Mouse (Mus musculus): ENCODE measurements around the gene Calhm3. TPM values are rescaled to one million over a fixed set of nuclear protein-coding genes. Genes with fewer than 3 reads are reported as not detected.

Calhm3 gene
- polyA plus RNA-seq (2014; fragmentation: Nextera tagmentation; extraction: Ambion mirVana) = not detected in 2 replicates

- ATAC-seq (ENCODE audit: low FRiP score) = no peak
- DNase-seq (ENCODE audit: low spot score) = no peak
- no peaks in the 10 kb centered on the region for H3K27me3 ChIP-seq (ENCODE audit: control insufficient read depth, insufficient read depth, low read length)
- WGBS = 78% methylated on average over 11 of the region's 11 CpGs
- no peak within 1 kb of the TSS for H3K4me3 ChIP-seq (ENCODE audit: low read depth, low read length)
- H3K4me1 ChIP-seq (replicated peaks; ENCODE audit: control insufficient read depth, insufficient read depth, low read length) = no peaks in the 10 kb centered on the region
- no peak within 1 kb of the TSS for H3K9ac ChIP-seq (ENCODE audit: low read depth, low read length)
- no peaks in the 10 kb centered on the region for H3K9me3 ChIP-seq (ENCODE audit: control insufficient read depth, low read length)
- no peaks in the 10 kb centered on the region for H3K36me3 ChIP-seq (ENCODE audit: control insufficient read depth, insufficient read depth, low read length)
- no peak within 1 kb of the TSS for H3K4me2 ChIP-seq (replicated peaks; ENCODE audit: low read depth, low read length)
- no peak within 1 kb of the TSS for H3K27ac ChIP-seq (ENCODE audit: low read depth, low read length)
These were observed at the start of gene Calhm3 for GRCm38 (mm10) chr19:47157664-47158063. Calhm3 (minus strand) TSS chr19:47157764.

GRCm38 (mm10) chr19:47206126-47206525, 48.6 kb upstream of the Calhm3 start:
- WGBS = 90% methylated on average over 1 of the region's 1 CpGs
- H3K9ac ChIP-seq (ENCODE audit: low read depth, low read length) = no peak overlapping the region
- H3K36me3 ChIP-seq (ENCODE audit: control insufficient read depth, insufficient read depth, low read length) = no peaks in the 10 kb centered on the region
- H3K4me1 ChIP-seq (replicated peaks; ENCODE audit: control insufficient read depth, insufficient read depth, low read length) = no peaks in the 10 kb centered on the region
- H3K4me2 ChIP-seq (replicated peaks; ENCODE audit: low read depth, low read length) = no peak overlapping the region
- no peak for ATAC-seq (ENCODE audit: low FRiP score)
- no peaks in the 10 kb centered on the region for H3K9me3 ChIP-seq (ENCODE audit: control insufficient read depth, low read length)
- no peak for DNase-seq (ENCODE audit: low spot score)
- H3K4me3 ChIP-seq (ENCODE audit: low read depth, low read length) = no peak overlapping the region
- no peaks in the 10 kb centered on the region for H3K27me3 ChIP-seq (ENCODE audit: control insufficient read depth, insufficient read depth, low read length)
- H3K27ac ChIP-seq (ENCODE audit: low read depth, low read length) = no peak overlapping the region

GRCm38 (mm10) chr19:47204653-47205052, 47.1 kb upstream of the Calhm3 start:
- no peaks in the 10 kb centered on the region for H3K9me3 ChIP-seq (ENCODE audit: control insufficient read depth, low read length)
- H3K4me3 ChIP-seq (ENCODE audit: low read depth, low read length) = no peak overlapping the region
- H3K4me2 ChIP-seq (replicated peaks; ENCODE audit: low read depth, low read length) = no peak overlapping the region
- H3K9ac ChIP-seq (ENCODE audit: low read depth, low read length) = no peak overlapping the region
- H3K36me3 ChIP-seq (ENCODE audit: control insufficient read depth, insufficient read depth, low read length) = no peaks in the 10 kb centered on the region
- WGBS = 91% methylated on average over 6 of the region's 6 CpGs
- H3K27me3 ChIP-seq (ENCODE audit: control insufficient read depth, insufficient read depth, low read length) = no peaks in the 10 kb centered on the region
- no peaks in the 10 kb centered on the region for H3K4me1 ChIP-seq (replicated peaks; ENCODE audit: control insufficient read depth, insufficient read depth, low read length)
- no peak for ATAC-seq (ENCODE audit: low FRiP score)
- no peak for DNase-seq (ENCODE audit: low spot score)
- H3K27ac ChIP-seq (ENCODE audit: low read depth, low read length) = no peak overlapping the region

- DNase-seq (ENCODE audit: low spot score) = no peak
- H3K27ac ChIP-seq (ENCODE audit: low read depth, low read length) = no peak overlapping the region
These were observed 45.5 kb upstream of the Calhm3 start for GRCm38 (mm10) chr19:47203042-47203441.

GRCm38 (mm10) chr19:47202429-47202828, 44.9 kb upstream of the Calhm3 start:
- WGBS = 69% methylated on average over 6 of the region's 6 CpGs
- ATAC-seq (ENCODE audit: low FRiP score) (no peak), DNase-seq (ENCODE audit: low spot score) (no peak)
- H3K4me1 ChIP-seq (replicated peaks; ENCODE audit: control insufficient read depth, insufficient read depth, low read length) = no peaks in the 10 kb centered on the region
- H3K4me2 ChIP-seq (replicated peaks; ENCODE audit: low read depth, low read length) = no peak overlapping the region
- H3K27me3 ChIP-seq (ENCODE audit: control insufficient read depth, insufficient read depth, low read length) = no peaks in the 10 kb centered on the region
- no peak overlapping the region for H3K4me3 ChIP-seq (ENCODE audit: low read depth, low read length)
- H3K9me3 ChIP-seq (ENCODE audit: control insufficient read depth, low read length) = no peaks in the 10 kb centered on the region
- H3K27ac ChIP-seq (ENCODE audit: low read depth, low read length) = no peak overlapping the region
- no peaks in the 10 kb centered on the region for H3K36me3 ChIP-seq (ENCODE audit: control insufficient read depth, insufficient read depth, low read length)
- no peak overlapping the region for H3K9ac ChIP-seq (ENCODE audit: low read depth, low read length)

More at GRCm38 (mm10) chr19:47203042-47203441, 45.5 kb upstream of the Calhm3 start:
- WGBS = 94% methylated on average over 6 of the region's 6 CpGs
- Histone ChIP-seq H3K9me3 (ENCODE audit: control insufficient read depth, low read length) (no peaks in the 10 kb centered on the region), H3K27me3 (ENCODE audit: control insufficient read depth, insufficient read depth, low read length) (no peaks in the 10 kb centered on the region), H3K36me3 (ENCODE audit: control insufficient read depth, insufficient read depth, low read length) (no peaks in the 10 kb centered on the region), H3K9ac (ENCODE audit: low read depth, low read length) (no peak overlapping the region), H3K4me2 (replicated peaks; ENCODE audit: low read depth, low read length) (no peak overlapping the region), H3K4me3 (ENCODE audit: low read depth, low read length) (no peak overlapping the region), H3K4me1 (replicated peaks; ENCODE audit: control insufficient read depth, insufficient read depth, low read length) (no peaks in the 10 kb centered on the region)
- no peak for ATAC-seq (ENCODE audit: low FRiP score)

GRCm38 (mm10) chr19:47201972-47202371, 44.4 kb upstream of the Calhm3 start:
- ATAC-seq (ENCODE audit: low FRiP score) (no peak), DNase-seq (ENCODE audit: low spot score) (no peak)
- no peak overlapping the region for H3K4me2 ChIP-seq (replicated peaks; ENCODE audit: low read depth, low read length)

GRCm38 (mm10) chr19:47198671-47199350, 41.2 kb upstream of the Calhm3 start:
- Histone ChIP-seq H3K4me2 (replicated peaks; ENCODE audit: low read depth, low read length) (no peak overlapping the region), H3K4me1 (replicated peaks; ENCODE audit: control insufficient read depth, insufficient read depth, low read length) (no peaks in the 10 kb centered on the region), H3K4me3 (ENCODE audit: low read depth, low read length) (no peak overlapping the region), H3K36me3 (ENCODE audit: control insufficient read depth, insufficient read depth, low read length) (no peaks in the 10 kb centered on the region), H3K9me3 (ENCODE audit: control insufficient read depth, low read length) (no peaks in the 10 kb centered on the region), H3K27ac (ENCODE audit: low read depth, low read length) (no peak overlapping the region), H3K9ac (ENCODE audit: low read depth, low read length) (no peak overlapping the region), H3K27me3 (ENCODE audit: control insufficient read depth, insufficient read depth, low read length) (no peaks in the 10 kb centered on the region)
- no peak for ATAC-seq (ENCODE audit: low FRiP score)
- 84% methylated on average over 13 of the region's 13 CpGs for WGBS
- no peak for DNase-seq (ENCODE audit: low spot score)

More at GRCm38 (mm10) chr19:47201972-47202371, 44.4 kb upstream of the Calhm3 start:
- WGBS = 58% methylated on average over 12 of the region's 12 CpGs
- H3K9ac ChIP-seq (ENCODE audit: low read depth, low read length) = no peak overlapping the region
- H3K27ac ChIP-seq (ENCODE audit: low read depth, low read length) = no peak overlapping the region
- no peaks in the 10 kb centered on the region for H3K27me3 ChIP-seq (ENCODE audit: control insufficient read depth, insufficient read depth, low read length)
- no peaks in the 10 kb centered on the region for H3K36me3 ChIP-seq (ENCODE audit: control insufficient read depth, insufficient read depth, low read length)
- H3K4me3 ChIP-seq (ENCODE audit: low read depth, low read length) = no peak overlapping the region
- H3K9me3 ChIP-seq (ENCODE audit: control insufficient read depth, low read length) = no peaks in the 10 kb centered on the region
- no peaks in the 10 kb centered on the region for H3K4me1 ChIP-seq (replicated peaks; ENCODE audit: control insufficient read depth, insufficient read depth, low read length)

GRCm38 (mm10) chr19:47192158-47192557, 34.6 kb upstream of the Calhm3 start:
- ATAC-seq (ENCODE audit: low FRiP score) = no peak
- H3K36me3 ChIP-seq (ENCODE audit: control insufficient read depth, insufficient read depth, low read length) = no peaks in the 10 kb centered on the region
- no peak overlapping the region for H3K4me3 ChIP-seq (ENCODE audit: low read depth, low read length)
- H3K4me2 ChIP-seq (replicated peaks; ENCODE audit: low read depth, low read length) = no peak overlapping the region
- WGBS = 96% methylated on average over 5 of the region's 5 CpGs
- H3K4me1 ChIP-seq (replicated peaks; ENCODE audit: control insufficient read depth, insufficient read depth, low read length) = 0 out of 2 replicates have a peak, but pooled peaks cover 2% of the 10 kb centered on the region
- no peak for DNase-seq (ENCODE audit: low spot score)
- H3K9me3 ChIP-seq (ENCODE audit: control insufficient read depth, low read length) = no peaks in the 10 kb centered on the region
- H3K27me3 ChIP-seq (ENCODE audit: control insufficient read depth, insufficient read depth, low read length) = no peaks in the 10 kb centered on the region
- no peak overlapping the region for H3K9ac ChIP-seq (ENCODE audit: low read depth, low read length)
- H3K27ac ChIP-seq (ENCODE audit: low read depth, low read length) = no peak overlapping the region

GRCm38 (mm10) chr19:47188515-47189128, 31.1 kb upstream of the Calhm3 start:
- Histone ChIP-seq H3K9ac (ENCODE audit: low read depth, low read length) (no peak overlapping the region), H3K9me3 (ENCODE audit: control insufficient read depth, low read length) (no peaks in the 10 kb centered on the region), H3K27me3 (ENCODE audit: control insufficient read depth, insufficient read depth, low read length) (no peaks in the 10 kb centered on the region), H3K27ac (ENCODE audit: low read depth, low read length) (no peak overlapping the region), H3K4me1 (replicated peaks; ENCODE audit: control insufficient read depth, insufficient read depth, low read length) (0 out of 2 replicates have a peak, but pooled peaks cover 2% of the 10 kb centered on the region), H3K36me3 (ENCODE audit: control insufficient read depth, insufficient read depth, low read length) (no peaks in the 10 kb centered on the region), H3K4me3 (ENCODE audit: low read depth, low read length) (no peak overlapping the region), H3K4me2 (replicated peaks; ENCODE audit: low read depth, low read length) (no peak overlapping the region)
- DNase-seq (ENCODE audit: low spot score) (no peak), ATAC-seq (ENCODE audit: low FRiP score) (peak; percentile 45; the same call in 1 of the 2 replicates)
- WGBS = 86% methylated on average over 11 of the region's 11 CpGs

Data from hindbrain, embryonic 11.5 days (tissue).